In genomic region chr3:52198751-52199738, GRCm38 (mm10) we compare ENCODE assay signal across 8 mouse cellular contexts.
A peak's percentile ranks its signal among the peaks of the same experiment; 100 is the strongest.
DNase-seq lines count a peak whose midpoint lies in the region; ATAC-seq and TF ChIP-seq lines count a peak whose summit lies in the region.

No protein-coding gene starts in this region.

- DNase-seq in urinary bladder, adult 18-20 months (ENCODE audit: low spot score in 2 of 2), result peak; percentile 45 to 49
- DNase-seq in urinary bladder, adult 2 months (ENCODE audit: low spot score), result no peak
- peak; percentile 50 for DNase-seq in heart, postnatal 4 days
- DNase-seq in forebrain, embryonic 10.5 days (ENCODE audit: extremely low spot score, low spot score), result no peak
- no peak for DNase-seq in left cerebral cortex, adult 18-20 months (ENCODE audit: low spot score in 2 of 2)

- H3K4me3 ChIP-seq in bone marrow, adult 2 months (replicated peaks; ENCODE audit: control insufficient read depth, low read depth, low read length), result peak overlapping the region; percentile 29
- peak overlapping the region; percentile 8; the same call in 1 of the 2 replicates for H3K4me3 ChIP-seq in liver, embryonic 16.5 days (ENCODE audit: low read depth, low read length)
- H3K4me3 ChIP-seq in stomach, embryonic 15.5 days (replicated peaks), result no peak overlapping the region
- no peak overlapping the region for H3K4me3 ChIP-seq in forebrain, embryonic 10.5 days

- H3K27ac ChIP-seq in bone marrow, adult 2 months (ENCODE audit: control insufficient read depth, insufficient read depth, low read depth, low read length, poor library complexity), result no peak overlapping the region
- no peak overlapping the region for H3K27ac ChIP-seq in liver, embryonic 16.5 days (ENCODE audit: low read length)
- H3K27ac ChIP-seq in stomach, embryonic 15.5 days, result peak overlapping the region; percentile 6; the same call in 1 of the 2 replicates
- no peak overlapping the region for H3K27ac ChIP-seq in forebrain, embryonic 10.5 days

- no peaks in the 10 kb centered on the region; the same call in 1 of the 2 replicates for H3K4me1 ChIP-seq in bone marrow, adult 2 months (ENCODE audit: control insufficient read depth, insufficient read depth, low read length)
- no peaks in the 10 kb centered on the region; the same call in none of the 2 replicates for H3K4me1 ChIP-seq in liver, embryonic 16.5 days (ENCODE audit: control insufficient read depth, low read depth, low read length)
- H3K4me1 ChIP-seq in stomach, embryonic 15.5 days, result peaks cover 11% of the 10 kb centered on the region
- H3K4me1 ChIP-seq in forebrain, embryonic 10.5 days, result peaks cover 22% of the 10 kb centered on the region

- no peak for TF ChIP-seq POLR2A in bone marrow, adult 2 months (IDR thresholded peaks at IDR 0.05; ENCODE audit: borderline replicate concordance, control insufficient read depth, low read depth, low read length)

- no peak for TF ChIP-seq CTCF in bone marrow, adult 2 months (IDR thresholded peaks at IDR 0.05; ENCODE audit: control insufficient read depth, insufficient read depth, low read length)

- no peak overlapping the region for H3K9ac ChIP-seq in liver, embryonic 16.5 days (ENCODE audit: low read depth, low read length)
- no peak overlapping the region for H3K9ac ChIP-seq in stomach, embryonic 15.5 days

- H3K27me3 ChIP-seq in liver, embryonic 16.5 days (ENCODE audit: control insufficient read depth, insufficient read depth, low read depth, low read length), result peaks cover 3% of the 10 kb centered on the region; the same call in 1 of the 2 replicates
- H3K27me3 ChIP-seq in stomach, embryonic 15.5 days (replicated peaks), result no peaks in the 10 kb centered on the region
- peaks cover 9% of the 10 kb centered on the region for H3K27me3 ChIP-seq in forebrain, embryonic 10.5 days (ENCODE audit: poor library complexity, severe bottlenecking)

- ATAC-seq in liver, embryonic 16.5 days (ENCODE audit: low read depth), result no peak
- ATAC-seq in stomach, embryonic 15.5 days (ENCODE audit: insufficient read depth, low FRiP score, low read depth), result no peak

- 8% methylated on average over 17 of the region's 17 CpGs for WGBS in bone marrow, adult 2 months
- 15% methylated on average over 17 of the region's 17 CpGs for WGBS in liver, embryonic 16.5 days (ENCODE audit: insufficient replicate concordance)
- 49% methylated on average over 17 of the region's 17 CpGs for WGBS in stomach, embryonic 15.5 days
- WGBS in forebrain, embryonic 10.5 days, result 82% methylated on average over 17 of the region's 17 CpGs

- H3K9me3 ChIP-seq in liver, embryonic 16.5 days (replicated peaks; ENCODE audit: control insufficient read depth, low read length), result no peaks in the 10 kb centered on the region
- no peaks in the 10 kb centered on the region for H3K9me3 ChIP-seq in stomach, embryonic 15.5 days
- no peaks in the 10 kb centered on the region for H3K9me3 ChIP-seq in forebrain, embryonic 10.5 days

- H3K36me3 ChIP-seq in liver, embryonic 16.5 days (ENCODE audit: control insufficient read depth, insufficient read depth), result no peaks in the 10 kb centered on the region
- H3K36me3 ChIP-seq in stomach, embryonic 15.5 days, result no peaks in the 10 kb centered on the region
- H3K36me3 ChIP-seq in forebrain, embryonic 10.5 days (replicated peaks), result no peaks in the 10 kb centered on the region

- peak overlapping the region; percentile 1; the same call in 1 of the 2 replicates for H3K4me2 ChIP-seq in liver, embryonic 16.5 days (ENCODE audit: low read depth, low read length)
- H3K4me2 ChIP-seq in stomach, embryonic 15.5 days, result peak overlapping the region; percentile 33

Comparison
In these comparisons a context has a peak if more than half of its experiments do, and no peak if none do; other contexts are left out.
1. DNase-seq: peak in urinary bladder, adult 18-20 months (2 of 2) and heart, postnatal 4 days (single experiment); none in urinary bladder, adult 2 months (single experiment), forebrain, embryonic 10.5 days (single experiment) and left cerebral cortex, adult 18-20 months (0 of 2).
2. H3K4me3 ChIP-seq: peak in bone marrow, adult 2 months (single experiment) and liver, embryonic 16.5 days (single experiment); none in stomach, embryonic 15.5 days (single experiment) and forebrain, embryonic 10.5 days (single experiment).